Mouse (Mus musculus) heart, embryonic 16.5 days (tissue): ENCODE data around the gene Mtap. TPM values are rescaled to one million over a fixed set of nuclear protein-coding genes. Genes with fewer than 3 reads are reported as not detected.
A peak's percentile ranks its signal among the peaks of the same experiment; 100 is the strongest.

Experiments used
- ATAC-seq: fragments of 200-750 bp; cut with Nextera tagmentation; replicated peaks from 2 replicates; pipeline ENCODE4 v1.8.0; 2017; ENCODE audit warnings: moderate number of reproducible peaks; ENCODE audit not compliant: insufficient read depth, low FRiP score; ENCODE audit errors: extremely low read depth
- H3K27ac ChIP-seq: fragments of 300-500 bp; sonication (generic); 2 replicates; pipeline ENCODE4 v1.5.1; 2014; ENCODE audit warnings: mild to moderate bottlenecking, low read length, control low read depth, moderate library complexity
- H3K27me3 ChIP-seq: fragments of 300-500 bp; sonication (generic); 2 replicates; pipeline ENCODE4 v1.6.1; 2014; ENCODE audit warnings: low read length, mixed read lengths; ENCODE audit not compliant: control insufficient read depth, insufficient read depth
- H3K36me3 ChIP-seq: fragments of 300-500 bp; sonication (generic); 2 replicates; pipeline ENCODE4 v1.6.1; 2014; ENCODE audit not compliant: control insufficient read depth, insufficient read depth
- H3K4me1 ChIP-seq: fragments of 300-500 bp; sonication (generic); 2 replicates; pipeline ENCODE4 v1.6.1; 2014; ENCODE audit warnings: low read length, mixed read lengths; ENCODE audit not compliant: control insufficient read depth, insufficient read depth
- H3K4me2 ChIP-seq: fragments of 300-500 bp; sonication (generic); 2 replicates; pipeline ENCODE4 v1.6.1; 2014; ENCODE audit warnings: low read depth, mild to moderate bottlenecking, control low read depth, low read length
- H3K4me3 ChIP-seq: fragments of 300-500 bp; sonication (generic); 2 replicates; pipeline ENCODE4 v1.5.1; 2014; ENCODE audit warnings: mild to moderate bottlenecking, control low read depth, low read length
- H3K9ac ChIP-seq: fragments of 300-500 bp; sonication (generic); 2 replicates; pipeline ENCODE4 v1.6.1; 2014; ENCODE audit warnings: low read length, control low read depth
- H3K9me3 ChIP-seq: fragments of 300-500 bp; sonication (generic); replicated peaks from 2 replicates; pipeline ENCODE4 v1.6.1; 2016; ENCODE audit warnings: low read length; ENCODE audit not compliant: control insufficient read depth
- WGBS: fragments of 180-500 bp; shearing (Covaris S2); extraction: QIAGEN DNeasy Blood & Tissue Kit; methylation state at CpG from one replicate; pipeline ENCODE4 v1.1.7; 2014; 5-methylcytosine and 5-hydroxymethylcytosine counted together
- polyA plus RNA-seq: library from polyadenylated mRNA; unstranded; fragments of >200 nt; fragmentation: Nextera tagmentation; extraction: Ambion mirVana; gene quantifications from 2 replicates; pipeline ENCODE4 v1.2.1, GENCODE M21; 2015

The Mtap gene
- polyA plus RNA-seq, 1 experiment from 2014 or later, result 61.8 TPM

DNA sequence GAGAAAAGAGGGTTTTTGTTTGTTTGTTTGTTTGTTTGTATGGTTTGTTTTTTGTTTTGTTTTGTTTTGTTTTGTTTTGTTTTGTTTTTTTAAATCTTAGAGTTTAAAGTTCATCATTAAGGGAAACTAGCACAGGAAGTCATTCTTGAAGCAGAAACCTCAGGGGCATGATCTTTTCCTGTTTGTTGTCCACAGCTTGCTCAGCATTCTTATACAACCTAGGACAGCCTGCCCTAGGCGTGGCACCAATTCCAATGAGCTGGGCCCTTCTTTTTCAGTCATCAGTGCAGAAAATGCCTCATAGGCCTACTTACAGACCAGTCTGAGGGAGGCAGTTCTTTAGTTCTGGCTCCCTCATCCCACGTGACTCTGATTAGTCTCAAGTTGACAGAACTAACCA, 30.4 kb upstream of the Mtap start:
- no peaks in the 10 kb centered on the region for H3K36me3 ChIP-seq
- no peak overlapping the region for H3K27ac ChIP-seq
- no peak for ATAC-seq
- no peak overlapping the region for H3K4me3 ChIP-seq
- no peak overlapping the region for H3K4me2 ChIP-seq
- no peaks in the 10 kb centered on the region for H3K9me3 ChIP-seq
- no peaks in the 10 kb centered on the region for H3K27me3 ChIP-seq
- 67% methylated on average over 2 of the region's 2 CpGs for WGBS
- no peaks in the 10 kb centered on the region for H3K4me1 ChIP-seq
- H3K9ac ChIP-seq, result no peak overlapping the region

DNA sequence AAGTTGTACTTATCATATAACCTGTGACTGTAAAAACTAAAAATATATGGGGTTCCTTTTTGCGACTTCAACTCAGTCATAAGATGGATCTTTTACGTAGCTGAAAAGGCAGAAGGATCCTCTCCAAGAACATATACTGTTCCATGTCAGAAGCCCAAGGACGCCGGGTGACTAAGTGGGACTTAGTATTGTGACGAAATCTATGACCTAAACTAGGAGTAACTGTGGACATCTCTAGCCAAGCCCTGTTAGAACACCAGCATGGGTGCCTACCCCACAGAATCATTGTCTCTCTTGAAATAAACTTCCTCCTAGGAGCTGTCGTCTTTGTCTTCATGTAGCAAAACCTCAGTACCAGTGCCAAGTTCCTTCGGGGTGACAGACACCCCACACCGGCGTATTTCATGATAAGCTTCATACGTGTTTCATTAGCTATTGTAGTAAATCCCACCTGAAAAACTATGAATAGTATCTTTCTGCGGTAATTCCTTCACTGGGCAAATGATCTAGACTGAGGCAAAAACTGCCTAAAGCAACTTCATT, 24.7 kb upstream of the Mtap start:
- Histone ChIP-seq H3K9ac (no peak overlapping the region), H3K27me3 (no peaks in the 10 kb centered on the region), H3K4me3 (no peak overlapping the region), H3K27ac (no peak overlapping the region), H3K4me1 (no peaks in the 10 kb centered on the region), H3K4me2 (no peak overlapping the region), H3K9me3 (no peaks in the 10 kb centered on the region), H3K36me3 (no peaks in the 10 kb centered on the region)
- no peak for ATAC-seq
- WGBS, result 87% methylated on average over 11 of the region's 11 CpGs

DNA sequence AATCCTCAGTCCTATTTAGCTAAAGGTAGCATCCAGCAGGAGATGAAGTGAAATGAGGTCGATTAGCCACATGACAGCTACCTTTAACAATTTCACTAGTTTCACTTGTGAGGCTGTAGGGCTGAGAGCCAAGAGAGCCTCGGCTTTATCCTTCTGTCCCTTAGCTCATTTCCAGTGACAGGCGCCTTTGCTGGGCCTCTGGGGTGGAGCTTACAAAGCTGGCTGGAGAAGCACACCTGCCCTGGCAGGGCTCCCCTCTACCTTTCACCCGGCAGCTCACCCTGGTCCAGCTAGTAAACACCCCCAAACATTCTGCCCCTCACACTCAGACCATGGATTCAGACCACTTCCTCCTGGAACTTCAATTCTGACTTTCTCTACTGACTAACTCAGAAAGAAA, 24.1 kb upstream of the Mtap start:
- no peak overlapping the region for H3K27ac ChIP-seq
- H3K36me3 ChIP-seq, result no peaks in the 10 kb centered on the region
- no peak for ATAC-seq
- no peaks in the 10 kb centered on the region for H3K27me3 ChIP-seq
- H3K4me1 ChIP-seq, result no peaks in the 10 kb centered on the region
- 40% methylated on average over 4 of the region's 4 CpGs for WGBS
- no peak overlapping the region for H3K4me2 ChIP-seq
- H3K9ac ChIP-seq, result no peak overlapping the region
- no peaks in the 10 kb centered on the region for H3K9me3 ChIP-seq
- no peak overlapping the region for H3K4me3 ChIP-seq

GRCm38 (mm10) chr4:89116006-89116405, 20.9 kb upstream of the Mtap start:
- Histone ChIP-seq H3K9me3 (no peaks in the 10 kb centered on the region), H3K9ac (no peak overlapping the region), H3K4me1 (no peaks in the 10 kb centered on the region; the same call in 1 of the 2 replicates), H3K27me3 (no peaks in the 10 kb centered on the region), H3K27ac (no peak overlapping the region), H3K36me3 (no peaks in the 10 kb centered on the region), H3K4me2 (no peak overlapping the region), H3K4me3 (no peak overlapping the region)
- no peak for ATAC-seq
- 68% methylated on average over 2 of the region's 2 CpGs for WGBS

DNA sequence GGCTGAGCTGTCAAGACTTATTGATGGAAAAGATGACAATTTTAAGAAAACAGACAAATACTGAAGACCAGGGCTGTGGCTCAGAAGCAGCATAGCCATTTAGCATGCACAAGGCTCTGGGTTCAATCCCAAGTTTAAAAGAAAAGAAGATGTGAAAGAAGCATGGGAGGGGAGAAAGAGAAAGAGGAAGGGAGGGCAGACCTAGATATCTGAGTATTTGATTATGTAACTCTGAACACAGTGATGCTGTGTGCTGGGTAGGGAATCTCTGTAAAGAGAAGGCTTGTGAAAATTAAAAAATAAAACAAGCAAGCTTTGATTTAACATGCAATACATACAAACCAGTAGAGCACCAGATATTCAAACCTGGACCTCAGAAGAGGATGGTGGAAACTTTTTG, 17.0 kb upstream of the Mtap start:
- no peaks in the 10 kb centered on the region for H3K27me3 ChIP-seq
- ATAC-seq, result no peak
- H3K36me3 ChIP-seq, result no peaks in the 10 kb centered on the region
- no peak overlapping the region for H3K9ac ChIP-seq
- no peak overlapping the region for H3K4me3 ChIP-seq
- H3K4me2 ChIP-seq, result no peak overlapping the region
- H3K4me1 ChIP-seq, result peaks cover 2% of the 10 kb centered on the region; the same call in 1 of the 2 replicates
- no peaks in the 10 kb centered on the region for H3K9me3 ChIP-seq
- no peak overlapping the region for H3K27ac ChIP-seq

DNA sequence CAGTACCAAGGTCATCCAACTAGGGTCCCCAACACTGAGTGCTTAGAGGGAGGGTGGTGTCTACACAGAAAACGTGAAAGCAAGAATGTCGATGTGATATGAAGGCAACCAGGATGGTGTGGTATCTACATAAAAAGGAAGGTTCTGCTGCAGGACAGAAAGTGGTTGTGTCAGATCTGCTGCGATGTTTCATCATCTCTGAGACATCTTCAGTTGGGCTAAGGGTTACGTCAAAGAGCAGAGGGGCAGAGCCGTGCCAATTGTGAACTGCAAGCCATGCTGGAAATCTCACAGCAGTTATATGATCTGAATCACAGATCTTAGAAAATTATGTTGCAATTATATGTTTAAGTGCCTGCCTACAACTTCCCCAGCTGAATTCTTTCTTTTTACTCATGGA, 16.6 kb upstream of the Mtap start:
- H3K4me1 ChIP-seq, result peaks cover 2% of the 10 kb centered on the region; the same call in 1 of the 2 replicates
- H3K27me3 ChIP-seq, result no peaks in the 10 kb centered on the region
- no peaks in the 10 kb centered on the region for H3K36me3 ChIP-seq
- H3K9ac ChIP-seq, result no peak overlapping the region
- H3K4me2 ChIP-seq, result no peak overlapping the region
- no peak for ATAC-seq
- H3K27ac ChIP-seq, result no peak overlapping the region
- no peak overlapping the region for H3K4me3 ChIP-seq
- H3K9me3 ChIP-seq, result no peaks in the 10 kb centered on the region
- WGBS, result 84% methylated on average over 5 of the region's 5 CpGs

DNA sequence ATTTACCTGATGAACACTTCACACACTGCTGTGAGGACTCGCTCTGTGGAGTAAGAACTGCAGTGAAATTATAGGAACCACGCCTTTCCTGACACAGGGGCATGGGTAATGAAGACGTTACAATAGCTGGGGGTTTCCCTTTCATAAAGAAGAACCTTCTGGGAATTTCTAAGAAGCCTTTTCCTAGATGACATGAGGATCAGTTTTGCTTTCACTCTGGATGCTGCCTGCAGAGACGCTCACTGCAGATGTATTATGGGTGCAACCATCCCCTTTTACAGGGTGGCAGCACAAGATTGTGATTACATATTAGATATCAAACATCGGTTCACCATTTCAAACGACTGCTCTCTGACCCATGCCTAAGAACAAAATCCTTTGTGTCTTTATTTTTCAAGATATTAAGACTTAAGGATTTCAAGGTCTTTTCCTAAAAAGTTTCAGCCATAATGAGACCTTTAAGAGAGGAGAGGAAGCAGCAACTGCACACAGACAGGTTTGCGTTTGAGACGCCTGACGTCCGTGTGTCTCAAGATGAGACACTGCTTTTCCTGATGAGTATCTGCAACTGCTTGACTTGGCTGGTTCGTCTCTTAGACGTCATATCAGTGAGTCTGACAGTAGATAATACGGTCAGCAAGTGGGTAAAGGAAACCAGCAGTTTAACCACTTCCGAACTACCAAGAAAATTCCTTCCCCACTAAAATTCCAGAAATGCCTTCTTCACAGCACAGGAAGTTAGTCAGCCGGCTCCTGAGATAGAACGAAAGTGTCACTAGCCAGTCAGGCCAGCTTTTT, 13.3 kb upstream of the Mtap start:
- 25% methylated on average over 16 of the region's 16 CpGs for WGBS
- H3K4me1 ChIP-seq, result peaks cover 5% of the 10 kb centered on the region; the same call in 1 of the 2 replicates
- no peak for ATAC-seq
- peak overlapping the region; percentile 26 for H3K4me2 ChIP-seq
- H3K27ac ChIP-seq, result no peak overlapping the region
- no peak overlapping the region for H3K9ac ChIP-seq
- no peaks in the 10 kb centered on the region for H3K9me3 ChIP-seq
- H3K27me3 ChIP-seq, result no peaks in the 10 kb centered on the region
- H3K36me3 ChIP-seq, result no peaks in the 10 kb centered on the region
- H3K4me3 ChIP-seq, result no peak overlapping the region

DNA sequence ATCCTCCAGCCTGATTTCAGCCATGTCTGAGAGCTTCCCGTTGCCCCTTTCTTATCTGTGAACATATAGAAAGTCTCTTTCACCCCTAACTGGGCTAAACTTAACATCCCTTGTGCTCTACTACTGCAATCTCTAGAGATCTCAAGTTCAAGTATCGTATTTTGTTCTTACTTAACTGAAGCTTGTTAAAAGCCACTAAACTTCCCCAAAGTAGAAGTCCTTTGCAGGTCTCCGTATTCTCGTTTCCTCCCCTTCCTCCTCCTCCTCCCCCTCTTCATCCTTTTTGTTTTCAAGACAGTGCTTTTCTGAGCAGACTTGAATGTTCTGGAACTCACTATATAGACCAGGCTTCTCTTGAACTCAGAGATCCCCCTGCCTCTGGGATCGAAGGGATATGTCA, 9.2 kb upstream of the Mtap start:
- no peak overlapping the region for H3K4me2 ChIP-seq
- H3K36me3 ChIP-seq, result no peaks in the 10 kb centered on the region
- H3K27ac ChIP-seq, result no peak overlapping the region
- no peak overlapping the region for H3K4me3 ChIP-seq
- peaks cover 5% of the 10 kb centered on the region; the same call in 1 of the 2 replicates for H3K4me1 ChIP-seq
- ATAC-seq, result 0 out of 2 replicates have a peak, but pooled peaks have one; percentile 14
- no peak overlapping the region for H3K9ac ChIP-seq
- WGBS, result 40% methylated on average over 5 of the region's 5 CpGs
- no peaks in the 10 kb centered on the region for H3K27me3 ChIP-seq
- no peaks in the 10 kb centered on the region for H3K9me3 ChIP-seq
